26 mouse cellular contexts compared by ENCODE assay signal in genomic region chr14:29041498-29041897, GRCm38 (mm10). TPM values are rescaled to one million over a fixed set of nuclear protein-coding genes. Genes with fewer than 3 reads are reported as not detected.
DNase-seq lines count a peak whose midpoint lies in the region; ATAC-seq and TF ChIP-seq lines count a peak whose summit lies in the region.
"Had no signal": no experiment of that assay in that cellular context is flagged by ENCODE, and none has a peak within 500 bp of the region (broad histone marks: within the 10 kb centered on the region; RNA-seq: fewer than 3 reads in every experiment).

No protein-coding gene starts in this region.

- H3K4me2 ChIP-seq in hindbrain, embryonic 16.5 days (ENCODE audit: low read length): no peak overlapping the region
- no peak overlapping the region for H3K4me2 ChIP-seq in hindbrain, embryonic 11.5 days (replicated peaks; ENCODE audit: low read depth, low read length)
- no peak overlapping the region for H3K4me2 ChIP-seq in neural tube, embryonic 15.5 days
- H3K4me2 ChIP-seq: limb, embryonic 13.5 days; liver, embryonic 13.5 days; midbrain, embryonic 11.5 days had no signal

- H3K9me3 ChIP-seq in hindbrain, embryonic 10.5 days: no peaks in the 10 kb centered on the region
- no peaks in the 10 kb centered on the region for H3K9me3 ChIP-seq in hindbrain, embryonic 16.5 days (ENCODE audit: control insufficient read depth, low read length)
- no peaks in the 10 kb centered on the region for H3K9me3 ChIP-seq in hindbrain, embryonic 11.5 days (ENCODE audit: control insufficient read depth, low read length)
- no peaks in the 10 kb centered on the region for H3K9me3 ChIP-seq in neural tube, embryonic 15.5 days (replicated peaks)
- H3K9me3 ChIP-seq: embryonic facial prominence, embryonic 10.5 days; limb, embryonic 13.5 days; liver, embryonic 13.5 days had no signal

- no peaks in the 10 kb centered on the region; the same call in 1 of the 2 replicates for H3K27me3 ChIP-seq in hindbrain, embryonic 10.5 days (ENCODE audit: insufficient read depth, poor library complexity, severe bottlenecking)
- no peaks in the 10 kb centered on the region for H3K27me3 ChIP-seq in hindbrain, embryonic 16.5 days (replicated peaks; ENCODE audit: control insufficient read depth, insufficient read depth, low read length)
- no peaks in the 10 kb centered on the region for H3K27me3 ChIP-seq in hindbrain, embryonic 11.5 days (ENCODE audit: control insufficient read depth, insufficient read depth, low read length)
- no peaks in the 10 kb centered on the region for H3K27me3 ChIP-seq in neural tube, embryonic 15.5 days (replicated peaks)
- H3K27me3 ChIP-seq: limb, embryonic 13.5 days; liver, embryonic 13.5 days had no signal

- no peak for ATAC-seq in hindbrain, embryonic 16.5 days
- no peak for ATAC-seq in hindbrain, embryonic 11.5 days (ENCODE audit: low FRiP score)
- no peak for ATAC-seq in neural tube, embryonic 15.5 days (ENCODE audit: low FRiP score)
- ATAC-seq: forebrain, postnatal 0 days had no signal

- DNase-seq in gastrocnemius, adult 2 months: no peak
- no peak for DNase-seq in gastrocnemius, postnatal 4 days (ENCODE audit: low spot score in 2 of 2)
- DNase-seq in hindbrain, embryonic 10.5 days (ENCODE audit: low spot score): no peak
- no peak for DNase-seq in hindbrain, embryonic 11.5 days (ENCODE audit: low spot score)
- no peak for DNase-seq in urinary bladder, postnatal 4 days (ENCODE audit: low spot score in 2 of 2)
- no peak for DNase-seq in left cerebral cortex, adult 8-10 months (ENCODE audit: low spot score in 2 of 2)
- DNase-seq: adrenal gland, postnatal 10 days; cerebellum, adult 8-10 months; gastrocnemius, postnatal 36 days; kidney, adult 18-20 months; kidney, postnatal 4 days; liver, embryonic 13.5 days; lung, adult 2 months; lung, postnatal 14 days; thymus, postnatal 14 days had no signal

- no peaks in the 10 kb centered on the region for H3K36me3 ChIP-seq in hindbrain, embryonic 10.5 days
- no peaks in the 10 kb centered on the region for H3K36me3 ChIP-seq in hindbrain, embryonic 16.5 days (ENCODE audit: control insufficient read depth, insufficient read depth, low read length)
- H3K36me3 ChIP-seq in hindbrain, embryonic 11.5 days (ENCODE audit: control insufficient read depth, insufficient read depth, low read length): no peaks in the 10 kb centered on the region
- no peaks in the 10 kb centered on the region for H3K36me3 ChIP-seq in neural tube, embryonic 15.5 days
- H3K36me3 ChIP-seq: embryonic facial prominence, embryonic 10.5 days; limb, embryonic 13.5 days; liver, embryonic 13.5 days had no signal

- H3K27ac ChIP-seq in gastrocnemius, adult 2 months: peak overlapping the region; percentile 88
- H3K27ac ChIP-seq in hindbrain, embryonic 10.5 days: peak overlapping the region; percentile 56; the same call in 1 of the 2 replicates
- H3K27ac ChIP-seq in hindbrain, embryonic 16.5 days (ENCODE audit: low read depth, low read length): no peak overlapping the region
- peak overlapping the region; percentile 60 for H3K27ac ChIP-seq in hindbrain, embryonic 11.5 days (ENCODE audit: low read depth, low read length)
- peak overlapping the region; percentile 23; the same call in 1 of the 2 replicates for H3K27ac ChIP-seq in neural tube, embryonic 15.5 days (replicated peaks)
- H3K27ac ChIP-seq: embryonic facial prominence, embryonic 10.5 days; limb, embryonic 13.5 days; liver, embryonic 13.5 days had no signal

- H3K4me1 ChIP-seq in hindbrain, embryonic 10.5 days (replicated peaks): peaks cover 25% of the 10 kb centered on the region
- no peaks in the 10 kb centered on the region; the same call in 1 of the 2 replicates for H3K4me1 ChIP-seq in hindbrain, embryonic 16.5 days (ENCODE audit: control insufficient read depth, insufficient read depth, low read depth, low read length)
- H3K4me1 ChIP-seq in hindbrain, embryonic 11.5 days (replicated peaks; ENCODE audit: control insufficient read depth, insufficient read depth, low read length): no peaks in the 10 kb centered on the region
- peaks cover 9% of the 10 kb centered on the region; the same call in 1 of the 2 replicates for H3K4me1 ChIP-seq in neural tube, embryonic 15.5 days
- H3K4me1 ChIP-seq: limb, embryonic 13.5 days; liver, embryonic 13.5 days had no signal

- WGBS in hindbrain, embryonic 10.5 days: 93% methylated on average over 1 of the region's 1 CpGs
- 79% methylated on average over 1 of the region's 1 CpGs for WGBS in hindbrain, embryonic 16.5 days
- 82% methylated on average over 1 of the region's 1 CpGs for whole genome bisulfite sequencing in hindbrain, embryonic 11.5 days
- 92% methylated on average over 1 of the region's 1 CpGs for WGBS in neural tube, embryonic 15.5 days

- H3K4me3 ChIP-seq in gastrocnemius, adult 2 months: no peak overlapping the region
- H3K4me3 ChIP-seq in hindbrain, embryonic 10.5 days: no peak overlapping the region
- H3K4me3 ChIP-seq in hindbrain, embryonic 16.5 days (ENCODE audit: low read length): no peak overlapping the region
- no peak overlapping the region for H3K4me3 ChIP-seq in hindbrain, embryonic 11.5 days (ENCODE audit: low read depth, low read length)
- no peak overlapping the region for H3K4me3 ChIP-seq in neural tube, embryonic 15.5 days (replicated peaks)
- H3K4me3 ChIP-seq: embryonic facial prominence, embryonic 10.5 days; limb, embryonic 13.5 days; liver, embryonic 13.5 days had no signal

- no peak overlapping the region for H3K9ac ChIP-seq in hindbrain, embryonic 16.5 days (ENCODE audit: low read depth, low read length)
- no peak overlapping the region for H3K9ac ChIP-seq in hindbrain, embryonic 11.5 days (ENCODE audit: low read depth, low read length)
- no peak overlapping the region for H3K9ac ChIP-seq in neural tube, embryonic 15.5 days (replicated peaks)
- H3K9ac ChIP-seq: forebrain, postnatal 0 days; limb, embryonic 13.5 days; liver, embryonic 13.5 days had no signal

- TF ChIP-seq CTCF in gastrocnemius, adult 2 months (IDR thresholded peaks at IDR 0.05): no peak

- intact Hi-C loops in gastrocnemius, adult 2 months (cut with DNase I): no loop called here

RNA-seq across cellular contexts. Expression of gene Lrtm1, which starts 23.5 kb away (rescaled TPM):
- total RNA-seq in gastrocnemius, adult 2 months (2021): 10 to 100 TPM; 20.3 to 37.6 TPM
- total RNA-seq in gastrocnemius, postnatal 4 days (2021): 10 to 100 TPM; 30.9 to 34.2 TPM
- polyA plus RNA-seq in hindbrain, embryonic 10.5 days (2016; fragmentation: Nextera tagmentation; extraction: Ambion mirVana): 0.86 and 1.7 TPM in 2 replicates
- 0.31 and 0.38 TPM in 2 replicates for polyA plus RNA-seq in hindbrain, embryonic 16.5 days (2015; fragmentation: Nextera tagmentation; extraction: Ambion mirVana)
- 0.36 and 0.62 TPM in 2 replicates for polyA plus RNA-seq in hindbrain, embryonic 11.5 days (2014; fragmentation: Nextera tagmentation; extraction: Ambion mirVana)
- 0.14 and 0.37 TPM in 2 replicates for polyA plus RNA-seq in neural tube, embryonic 15.5 days (2015; fragmentation: Nextera tagmentation; extraction: Ambion mirVana)
- total RNA-seq in left cerebral cortex, adult 8-10 months (2022): under 1 TPM in 2 of 4 experiments, not detected in 2; 0.07 to 0.14 TPM
- total RNA-seq: forebrain, postnatal 0 days; left cerebral cortex, postnatal 25 days; megakaryocyte progenitor cell, adult 5-6 weeks; monocyte, adult 5-6 weeks had no signal
- polyA plus RNA-seq: cortical plate, adult 2 months; spleen, adult 2 months had no signal
